In the genomic region with DNA sequence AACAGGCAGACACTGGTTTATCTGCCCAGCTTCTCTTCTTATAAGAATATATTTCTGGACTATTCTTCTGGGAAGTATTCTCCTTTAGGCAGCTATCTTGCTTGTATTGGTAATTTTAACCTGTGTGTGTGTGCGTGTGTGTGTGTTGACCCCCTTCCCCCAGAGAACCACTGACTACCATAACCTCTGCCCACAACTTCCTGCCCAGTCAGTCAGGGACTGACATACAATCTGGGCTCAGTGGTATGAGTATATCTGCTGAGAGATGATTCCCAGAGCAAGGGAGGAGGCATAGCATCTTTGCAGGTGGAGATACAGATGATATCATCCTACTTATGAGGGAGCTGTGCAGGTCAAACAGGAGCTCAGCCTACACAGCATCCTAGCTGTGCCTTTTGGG, we compare ENCODE assay signal across 16 mouse cellular contexts.
"Had no signal": no experiment of that assay in that cellular context is flagged by ENCODE, and none has a peak within 500 bp of the region (broad histone marks: within the 10 kb centered on the region; RNA-seq: fewer than 3 reads in every experiment).

No protein-coding gene starts in this region.

- ATAC-seq: midbrain, embryonic 15.5 days had no signal

- H3K4me1 ChIP-seq: liver, embryonic 13.5 days; midbrain, embryonic 15.5 days; neural tube, embryonic 12.5 days; neural tube, embryonic 15.5 days had no signal

- H3K4me3 ChIP-seq: left cerebral cortex, adult 2 months; liver, embryonic 13.5 days; midbrain, embryonic 12.5 days; midbrain, embryonic 15.5 days; neural tube, embryonic 12.5 days; neural tube, embryonic 15.5 days had no signal

- H3K9ac ChIP-seq: liver, embryonic 13.5 days; midbrain, embryonic 12.5 days; midbrain, embryonic 15.5 days; neural tube, embryonic 12.5 days; neural tube, embryonic 15.5 days had no signal

- DNase-seq: kidney, postnatal 10 days; kidney, postnatal 36 days; layer of hippocampus, postnatal 36 days; liver, embryonic 13.5 days; lung, adult 2 months; right cerebral cortex, adult 18-20 months; right cerebral cortex, postnatal 14 days; right cerebral cortex, postnatal 4 days; thymus, postnatal 25 days had no signal

- H3K9me3 ChIP-seq: liver, embryonic 13.5 days; midbrain, embryonic 12.5 days; midbrain, embryonic 15.5 days; neural tube, embryonic 12.5 days had no signal

- H3K4me2 ChIP-seq: liver, embryonic 13.5 days; midbrain, embryonic 12.5 days; midbrain, embryonic 15.5 days; neural tube, embryonic 12.5 days; neural tube, embryonic 15.5 days had no signal

- H3K36me3 ChIP-seq: liver, embryonic 13.5 days; midbrain, embryonic 12.5 days; midbrain, embryonic 15.5 days; neural tube, embryonic 12.5 days; neural tube, embryonic 15.5 days had no signal

- H3K27ac ChIP-seq: left cerebral cortex, adult 2 months; liver, embryonic 13.5 days; macrophage; midbrain, embryonic 12.5 days; midbrain, embryonic 15.5 days; neural tube, embryonic 12.5 days; neural tube, embryonic 15.5 days; stomach, postnatal 0 days had no signal

- H3K27me3 ChIP-seq: liver, embryonic 13.5 days; midbrain, embryonic 12.5 days; midbrain, embryonic 15.5 days; neural tube, embryonic 12.5 days; neural tube, embryonic 15.5 days had no signal
